Mouse (Mus musculus) layer of hippocampus, adult 2 months (tissue): ENCODE measurements around the gene Ift46. TPM values are rescaled to one million over a fixed set of nuclear protein-coding genes. Genes with fewer than 3 reads are reported as not detected.
A peak's percentile ranks its signal among the peaks of the same experiment; 100 is the strongest.

Source experiments
- DNase-seq, 2 experiments: peaks; one replicate each; pipeline ENCODE4 v3.0.0; 2022; ENCODE audit warnings: low spot score in 2 of 2
- H3K27ac ChIP-seq: fragments of 200-600 bp; 2 replicates; pipeline ENCODE4 v1.8.1; 2022
- H3K4me3 ChIP-seq: fragments of 200-600 bp; 2 replicates; pipeline ENCODE4 v1.8.1; 2022; ENCODE audit warnings: mild to moderate bottlenecking
- CTCF ChIP-seq: fragments of 200-600 bp; conservative IDR thresholded peaks from 2 replicates; pipeline ENCODE4 v1.8.1; 2022; ENCODE audit warnings: antibody characterized with exemption, mild to moderate bottlenecking, moderate library complexity
- long read RNA-seq, 2 experiments: library from polyadenylated mRNA; stranded (forward); transcript quantifications; one replicate each; pipeline ENCODE4 v2.0.0; 2021; ENCODE audit warnings: borderline mapping rate in 2 of 2
- total RNA-seq, 2 experiments: library from RNA; stranded (reverse); gene quantifications; 2 replicates each; pipeline ENCODE4 v1.2.3; 2021

Gene Ift46
- 10 to 100 TPM; 73.9 to 84.9 TPM for total RNA-seq
- long read RNA-seq, experiment 1, full-length matches to known transcripts = 14 of 20 reads
- long read RNA-seq, experiment 1, partial matches to known transcripts = 4 of 20 reads
- long read RNA-seq, experiment 1, other reads (novel, unspliced or antisense) = 2 of 20 reads
- long read RNA-seq, experiment 2, full-length matches to known transcripts = 11 of 15 reads
- long read RNA-seq, experiment 2, partial matches to known transcripts = 1 of 15 reads
- long read RNA-seq, experiment 2, other reads (novel, unspliced or antisense) = 3 of 15 reads

DNA sequence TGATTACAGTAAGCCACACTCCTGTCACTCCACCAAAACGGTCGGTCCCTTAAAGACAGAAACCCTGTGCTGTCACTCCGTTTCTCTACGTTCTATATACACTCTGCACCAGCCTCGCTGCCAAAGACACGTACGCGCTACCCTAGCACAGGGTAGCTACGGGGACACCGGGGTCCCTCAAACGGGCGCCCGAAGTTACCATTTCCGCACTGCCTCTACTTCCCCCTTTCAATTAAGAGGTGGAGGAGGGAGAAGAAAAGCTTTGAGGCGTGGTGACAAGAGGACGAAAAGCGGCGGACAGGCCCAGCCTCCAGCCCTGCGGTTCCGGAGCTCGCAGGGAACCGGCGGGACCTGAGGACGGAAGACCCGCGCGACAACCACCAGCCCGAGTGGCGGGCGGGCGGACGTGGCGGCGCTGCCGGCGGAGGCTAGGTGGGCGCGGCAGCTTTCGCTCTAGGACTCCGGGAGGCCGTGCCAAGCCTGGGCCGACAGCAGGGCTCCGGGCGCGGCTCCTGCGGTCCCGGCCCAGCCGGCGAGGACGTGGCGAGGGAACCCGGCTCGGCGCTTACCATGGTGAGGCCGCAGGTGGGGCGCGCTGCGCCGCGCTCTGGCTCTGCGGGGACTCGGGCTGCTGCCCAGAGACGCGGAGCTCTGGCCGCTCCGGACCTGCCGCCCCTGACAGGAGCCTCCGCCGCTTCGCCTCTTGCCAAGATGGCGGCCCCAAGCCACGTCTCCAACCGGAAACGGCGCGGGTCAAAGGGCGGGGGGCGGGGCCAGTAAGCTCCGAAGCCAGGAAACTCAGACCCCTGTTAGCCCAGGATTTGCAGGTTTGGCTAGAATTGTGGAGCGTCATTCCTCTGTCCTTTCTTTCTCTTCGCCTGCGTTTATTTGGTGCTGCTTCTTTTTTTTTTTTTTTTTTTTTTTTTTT, at the start of gene Ift46, which contains the start of gene Arcn1:
TSS of gene Ift46 (plus strand) at position 808 of the 928 bp plus-strand sequence.
TSS of gene Arcn1 (minus strand) at position 745 of the 928 bp plus-strand sequence.
- TF ChIP-seq CTCF = no peak
- H3K4me3 ChIP-seq = peak within 1 kb of the TSS; percentile 94
- peak; percentile 73 to 76 for DNase-seq
- peak within 1 kb of the TSS; percentile 95 for H3K27ac ChIP-seq

- TF ChIP-seq CTCF = no peak
- Histone ChIP-seq H3K27ac (peak overlapping the region; percentile 91), H3K4me3 (peak overlapping the region; percentile 72; the same call in 1 of the 2 replicates)
- no peak for DNase-seq
Observed at GRCm38 (mm10) chr9:44718937-44719631, 48.6 kb upstream of the Ift46 start.

DNA sequence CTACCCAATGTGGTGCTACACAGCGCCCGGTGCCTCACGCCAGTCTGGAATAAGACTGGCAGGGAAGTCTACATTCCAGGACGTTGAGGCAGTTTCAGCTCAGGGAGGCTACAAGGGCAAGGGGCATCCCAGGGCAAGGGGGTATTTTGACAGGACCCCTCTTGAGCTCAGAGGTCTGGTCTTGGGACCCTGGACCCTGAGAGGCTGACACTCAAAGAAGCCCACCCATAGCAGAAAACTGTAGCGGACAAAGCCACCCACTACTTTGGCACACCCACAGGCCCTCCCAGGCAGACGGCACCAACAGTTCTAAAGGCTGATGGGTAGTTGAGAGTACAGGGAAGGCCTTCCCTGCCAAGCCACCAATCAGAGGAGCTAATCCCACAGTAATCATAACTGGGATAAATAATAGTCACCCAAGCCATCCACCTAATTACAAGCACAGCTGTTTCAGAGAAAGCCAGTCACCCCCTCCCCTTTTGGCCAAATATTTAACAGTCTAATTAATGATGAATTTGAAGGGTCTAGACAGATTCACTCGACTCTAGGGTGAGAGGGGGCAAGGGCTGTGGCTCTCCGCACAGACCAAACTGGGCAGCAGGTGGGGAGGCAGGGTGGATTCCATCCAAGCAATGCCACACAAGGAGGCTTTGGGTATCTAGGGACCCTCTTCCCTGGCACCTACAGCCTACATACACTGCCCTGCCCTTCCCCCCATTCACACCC, 47.9 kb upstream of the Ift46 start:
- peak overlapping the region; percentile 72 for H3K4me3 ChIP-seq
- H3K27ac ChIP-seq = peak overlapping the region; percentile 91
- DNase-seq = no peak
- no peak for TF ChIP-seq CTCF

- TF ChIP-seq CTCF = no peak
- Histone ChIP-seq H3K27ac (peak overlapping the region; percentile 91), H3K4me3 (peak overlapping the region; percentile 72)
- no peak for DNase-seq
Observed at GRCm38 (mm10) chr9:44720358-44721153, 47.2 kb upstream of the Ift46 start.

GRCm38 (mm10) chr9:44721154-44721876, 46.4 kb upstream of the Ift46 start:
- TF ChIP-seq CTCF = peak; percentile 73
- Histone ChIP-seq H3K4me3 (peak overlapping the region; percentile 72), H3K27ac (peak overlapping the region; percentile 91)
- DNase-seq = peak; percentile 86 to 90

DNA sequence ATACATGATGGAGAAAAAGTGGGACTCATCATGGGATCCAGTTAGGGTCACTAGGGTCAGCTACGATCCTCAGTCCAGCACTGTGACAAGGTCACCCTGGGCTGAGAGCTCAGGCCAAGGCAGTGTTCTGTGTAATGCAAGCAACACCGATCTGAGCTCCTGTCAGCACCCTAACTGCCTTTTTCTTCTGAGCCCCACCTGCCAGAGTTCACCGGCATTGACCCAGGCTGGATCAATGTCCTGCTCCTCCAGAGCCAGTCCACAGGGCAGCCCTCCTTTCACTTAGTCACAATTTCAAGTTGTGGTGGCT, 45.9 kb upstream of the Ift46 start:
- DNase-seq = no peak
- H3K27ac ChIP-seq = peak overlapping the region; percentile 62; the same call in 1 of the 2 replicates
- no peak overlapping the region for H3K4me3 ChIP-seq
- TF ChIP-seq CTCF = no peak

DNA sequence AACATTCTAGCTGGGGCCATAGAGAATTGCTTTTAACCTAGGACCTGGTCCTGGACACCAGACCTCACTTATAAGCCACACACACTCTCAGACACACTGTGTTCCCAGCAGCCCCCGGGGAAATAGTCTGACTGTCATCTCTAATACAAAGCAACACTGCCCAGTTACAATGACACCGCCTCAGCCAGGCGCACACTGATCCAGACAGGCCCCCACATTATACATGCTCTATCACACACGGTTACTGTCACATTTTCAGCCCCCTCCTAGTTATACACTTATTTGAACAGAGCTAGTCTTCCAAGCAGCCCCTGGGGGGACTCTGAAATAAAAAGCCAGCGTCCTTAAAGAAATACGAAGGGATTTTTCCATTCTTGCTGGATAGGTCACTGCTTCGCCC, 45.1 kb upstream of the Ift46 start:
- H3K27ac ChIP-seq = peak overlapping the region; percentile 60; the same call in 1 of the 2 replicates
- DNase-seq = no peak
- no peak overlapping the region for H3K4me3 ChIP-seq
- TF ChIP-seq CTCF = no peak

GRCm38 (mm10) chr9:44723008-44723407, 44.7 kb upstream of the Ift46 start:
- TF ChIP-seq CTCF = no peak
- DNase-seq = no peak
- H3K27ac ChIP-seq = peak overlapping the region; percentile 60; the same call in 1 of the 2 replicates
- no peak overlapping the region for H3K4me3 ChIP-seq

- no peak for DNase-seq
- H3K4me3 ChIP-seq = no peak overlapping the region
- no peak for TF ChIP-seq CTCF
- H3K27ac ChIP-seq = peak overlapping the region; percentile 60
Observed at GRCm38 (mm10) chr9:44723521-44724041, 44.1 kb upstream of the Ift46 start.

DNA sequence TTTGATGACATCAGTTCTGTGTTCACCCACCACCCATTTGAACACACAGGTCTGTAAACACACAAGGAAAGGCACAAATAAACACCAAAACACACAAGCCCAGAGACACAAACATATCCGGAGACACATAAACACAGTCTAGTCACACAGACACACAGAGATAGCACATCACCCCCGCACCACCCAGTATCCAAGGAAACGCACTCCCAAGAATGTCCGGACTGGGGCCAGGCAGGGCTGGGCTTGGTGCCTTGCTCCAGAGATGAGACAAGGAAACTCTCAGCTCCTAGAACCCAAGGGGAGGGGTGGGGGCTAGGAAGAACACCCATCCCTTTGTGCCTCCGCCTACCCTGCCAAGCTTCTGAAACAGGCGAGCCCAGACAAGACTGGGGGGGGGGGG, 43.5 kb upstream of the Ift46 start:
- Histone ChIP-seq H3K27ac (peak overlapping the region; percentile 60; the same call in 1 of the 2 replicates), H3K4me3 (no peak overlapping the region)
- DNase-seq = peak in 1 of 2 experiments; percentile 47
- no peak for TF ChIP-seq CTCF

- DNase-seq = no peak
- peak overlapping the region; percentile 39; the same call in 1 of the 2 replicates for H3K27ac ChIP-seq
- TF ChIP-seq CTCF = no peak
- no peak overlapping the region for H3K4me3 ChIP-seq
Observed at GRCm38 (mm10) chr9:44724665-44725064, 43.0 kb upstream of the Ift46 start.
